Mouse (Mus musculus) limb, embryonic 11.5 days (tissue): Measurements from ENCODE around the gene Gm2174. TPM values are rescaled to one million over a fixed set of nuclear protein-coding genes. Genes with fewer than 3 reads are reported as not detected.

Source experiments
- ATAC-seq: fragments of 200-750 bp; cut with Nextera tagmentation; 2 replicates; pipeline ENCODE4 v1.8.0; 2017; ENCODE audit warnings: low read depth; ENCODE audit not compliant: insufficient number of reproducible peaks, low FRiP score, low TSS enrichment
- DNase-seq: peaks from one replicate; pipeline ENCODE4 v3.0.0-alpha.2; 2015; ENCODE audit warnings: low spot score
- H3K27ac ChIP-seq: fragments of 300-500 bp; sonication (generic); replicated peaks from 2 replicates; pipeline ENCODE4 v1.5.1; 2014; ENCODE audit warnings: low read depth, mild to moderate bottlenecking, low read length
- H3K27me3 ChIP-seq: fragments of 300-500 bp; sonication (generic); 2 replicates; pipeline ENCODE4 v1.6.1; 2014; ENCODE audit warnings: mild to moderate bottlenecking, low read length, mixed read lengths; ENCODE audit not compliant: control insufficient read depth, insufficient read depth
- H3K36me3 ChIP-seq: fragments of 300-500 bp; sonication (generic); 2 replicates; pipeline ENCODE4 v1.6.1; 2014; ENCODE audit warnings: mild to moderate bottlenecking, low read length, moderate library complexity, mixed read lengths; ENCODE audit not compliant: control insufficient read depth, insufficient read depth
- H3K4me1 ChIP-seq: fragments of 300-500 bp; sonication (generic); 2 replicates; pipeline ENCODE4 v1.6.1; 2014; ENCODE audit warnings: low read length, mixed read lengths; ENCODE audit not compliant: control insufficient read depth, insufficient read depth
- H3K4me2 ChIP-seq: fragments of 300-500 bp; sonication (generic); 2 replicates; pipeline ENCODE4 v1.6.1; 2014; ENCODE audit warnings: low read depth, mild to moderate bottlenecking, moderate library complexity; ENCODE audit not compliant: severe bottlenecking
- H3K4me3 ChIP-seq: fragments of 300-500 bp; sonication (generic); 2 replicates; pipeline ENCODE4 v1.5.1; 2014; ENCODE audit warnings: low read depth, low read length
- H3K9ac ChIP-seq: fragments of 300-500 bp; sonication (generic); 2 replicates; pipeline ENCODE4 v1.6.1; 2014; ENCODE audit warnings: mild to moderate bottlenecking, low read length
- H3K9me3 ChIP-seq: fragments of 300-500 bp; sonication (generic); 2 replicates; pipeline ENCODE4 v1.6.1; 2016; ENCODE audit warnings: low read length; ENCODE audit not compliant: control insufficient read depth
- WGBS: fragments of 180-500 bp; shearing (Covaris S2); extraction: QIAGEN DNeasy Blood & Tissue Kit; methylation state at CpG from one replicate; pipeline ENCODE4 v1.1.7; 2014; 5-methylcytosine and 5-hydroxymethylcytosine counted together
- polyA plus RNA-seq: library from polyadenylated mRNA; unstranded; fragments of >200 nt; fragmentation: Nextera tagmentation; extraction: Ambion mirVana; gene quantifications from 2 replicates; pipeline ENCODE4 v1.2.1, GENCODE M21; 2014

Gene Gm2174
- polyA plus RNA-seq, 1 experiment from 2014 or later = 1.5 TPM

GRCm38 (mm10) chrX:56446487-56447428 is 1.0 kb upstream of the Gm2174 start:
- Histone ChIP-seq H3K9ac (no peak overlapping the region), H3K27me3 (no peaks in the 10 kb centered on the region), H3K27ac (no peak overlapping the region), H3K4me1 (no peaks in the 10 kb centered on the region), H3K9me3 (no peaks in the 10 kb centered on the region), H3K4me2 (no peak overlapping the region), H3K36me3 (no peaks in the 10 kb centered on the region), H3K4me3 (no peak overlapping the region)
- ATAC-seq = no peak
- DNase-seq = no peak
- 80% methylated on average over 11 of the region's 11 CpGs for WGBS

GRCm38 (mm10) chrX:56454671-56455371 is 7.1 kb downstream of the Gm2174 start, which contains the start of gene Ints6l:
Ints6l (plus strand) TSS chrX:56454857.
- Histone ChIP-seq H3K4me3 (peak within 1 kb of the TSS; percentile 52), H3K4me1 (no peaks in the 10 kb centered on the region), H3K4me2 (peak within 1 kb of the TSS; percentile 52), H3K27ac (peak within 1 kb of the TSS; percentile 85), H3K9me3 (no peaks in the 10 kb centered on the region), H3K27me3 (no peaks in the 10 kb centered on the region), H3K36me3 (no peaks in the 10 kb centered on the region), H3K9ac (peak within 1 kb of the TSS; percentile 79)
- ATAC-seq = peak; percentile 83
- 24% methylated on average over 21 of the region's 22 CpGs for WGBS
- peak; percentile 74 for DNase-seq

- H3K4me2 ChIP-seq = peak overlapping the region; percentile 52
- ATAC-seq (peak; percentile 95), DNase-seq (peak; percentile 87)
- no peaks in the 10 kb centered on the region for H3K27me3 ChIP-seq
- H3K9ac ChIP-seq = peak overlapping the region; percentile 79
- no peaks in the 10 kb centered on the region for H3K36me3 ChIP-seq
- WGBS = 21% methylated on average over 38 of the region's 65 CpGs
- H3K9me3 ChIP-seq = no peaks in the 10 kb centered on the region
- H3K4me3 ChIP-seq = peak overlapping the region; percentile 52
- peak overlapping the region; percentile 85 for H3K27ac ChIP-seq
- H3K4me1 ChIP-seq = no peaks in the 10 kb centered on the region
Measured at GRCm38 (mm10) chrX:56455372-56456246, 7.8 kb downstream of the Gm2174 start.

- Histone ChIP-seq H3K9ac (no peak overlapping the region), H3K27me3 (no peaks in the 10 kb centered on the region), H3K4me3 (peak overlapping the region; percentile 52), H3K36me3 (no peaks in the 10 kb centered on the region), H3K9me3 (no peaks in the 10 kb centered on the region), H3K4me2 (peak overlapping the region; percentile 45), H3K27ac (peak overlapping the region; percentile 85), H3K4me1 (no peaks in the 10 kb centered on the region)
- WGBS = 18% methylated on average over 8 of the region's 8 CpGs
- DNase-seq (peak; percentile 22), ATAC-seq (no peak)
Measured at GRCm38 (mm10) chrX:56456379-56456778, 8.6 kb downstream of the Gm2174 start.

- Histone ChIP-seq H3K36me3 (no peaks in the 10 kb centered on the region), H3K4me2 (no peak overlapping the region), H3K9me3 (no peaks in the 10 kb centered on the region), H3K27ac (no peak overlapping the region), H3K4me3 (no peak overlapping the region), H3K4me1 (no peaks in the 10 kb centered on the region), H3K27me3 (no peaks in the 10 kb centered on the region), H3K9ac (no peak overlapping the region)
- 66% methylated on average over 14 of the region's 14 CpGs for WGBS
- ATAC-seq (no peak), DNase-seq (no peak)
Measured at GRCm38 (mm10) chrX:56462020-56462933, 14.5 kb downstream of the Gm2174 start.

GRCm38 (mm10) chrX:56464906-56465305 is 17.1 kb downstream of the Gm2174 start:
- no peaks in the 10 kb centered on the region for H3K27me3 ChIP-seq
- no peak for DNase-seq
- H3K9me3 ChIP-seq = no peaks in the 10 kb centered on the region
- H3K4me1 ChIP-seq = no peaks in the 10 kb centered on the region
- no peak overlapping the region for H3K27ac ChIP-seq
- no peak overlapping the region for H3K9ac ChIP-seq
- H3K4me2 ChIP-seq = no peak overlapping the region
- no peak overlapping the region for H3K4me3 ChIP-seq
- ATAC-seq = no peak
- 97% methylated on average over 1 of the region's 1 CpGs for WGBS
- H3K36me3 ChIP-seq = no peaks in the 10 kb centered on the region

- WGBS = 36% methylated on average over 4 of the region's 4 CpGs
- Histone ChIP-seq H3K27me3 (no peaks in the 10 kb centered on the region), H3K4me2 (no peak overlapping the region), H3K27ac (peak overlapping the region; percentile 52; the same call in 1 of the 2 replicates), H3K36me3 (no peaks in the 10 kb centered on the region), H3K9me3 (no peaks in the 10 kb centered on the region), H3K4me3 (no peak overlapping the region), H3K4me1 (no peaks in the 10 kb centered on the region), H3K9ac (no peak overlapping the region)
- ATAC-seq (peak; percentile 21; the same call in 1 of the 2 replicates), DNase-seq (peak; percentile 45)
Measured at GRCm38 (mm10) chrX:56467688-56468087, 19.9 kb downstream of the Gm2174 start.
